Mouse (Mus musculus) adrenal gland, adult 8-10 months (tissue): ENCODE results near the gene Spata22. TPM values are rescaled to one million over a fixed set of nuclear protein-coding genes. Genes with fewer than 3 reads are reported as not detected.
"Not testable (repeated sequence)": the region's sequence is repeated elsewhere in the genome, so short reads cannot be mapped to it uniquely, and the experiment has no call there.

Source experiments
- DNase-seq: peaks from one replicate; pipeline ENCODE4 v3.0.0; 2022
- total RNA-seq, 4 experiments: library from RNA; stranded (reverse); gene quantifications; 2 replicates each; pipeline ENCODE4 v1.2.4; 2022

Gene Spata22
- under 1 TPM in 3 of 4 experiments, not detected in 1; 0.38 to 0.67 (median 0.52) TPM for total RNA-seq

DNA sequence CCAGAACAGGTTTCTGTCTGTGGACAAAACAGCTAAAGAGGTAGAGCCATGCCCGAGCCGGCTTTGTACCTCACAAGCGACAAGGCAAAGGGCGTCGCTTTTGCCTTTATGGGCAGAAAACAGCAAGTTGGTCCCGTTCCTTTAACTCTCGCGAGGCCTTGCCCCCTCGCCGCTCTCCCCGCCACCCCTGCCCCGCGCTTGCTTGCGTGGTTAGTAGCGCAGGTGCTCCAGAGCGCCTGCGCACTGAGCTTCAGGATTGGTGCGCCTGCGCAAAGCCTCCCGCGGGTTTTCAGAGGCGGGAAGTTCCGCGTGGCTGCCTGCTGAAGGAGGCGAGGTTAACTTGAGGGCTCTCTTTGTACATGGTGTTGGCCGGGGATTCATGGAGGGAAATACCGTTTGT is at the start of gene Spata22, which contains the start of the genes Aspa and Gm49340:
Spata22 (plus strand) TSS at position 300 of the 400 bp plus-strand sequence.
Aspa (minus strand) TSS at position 155 of the 400 bp plus-strand sequence.
Gm49340 (plus strand) TSS at position 300 of the 400 bp plus-strand sequence.
- DNase-seq = no peak

DNA sequence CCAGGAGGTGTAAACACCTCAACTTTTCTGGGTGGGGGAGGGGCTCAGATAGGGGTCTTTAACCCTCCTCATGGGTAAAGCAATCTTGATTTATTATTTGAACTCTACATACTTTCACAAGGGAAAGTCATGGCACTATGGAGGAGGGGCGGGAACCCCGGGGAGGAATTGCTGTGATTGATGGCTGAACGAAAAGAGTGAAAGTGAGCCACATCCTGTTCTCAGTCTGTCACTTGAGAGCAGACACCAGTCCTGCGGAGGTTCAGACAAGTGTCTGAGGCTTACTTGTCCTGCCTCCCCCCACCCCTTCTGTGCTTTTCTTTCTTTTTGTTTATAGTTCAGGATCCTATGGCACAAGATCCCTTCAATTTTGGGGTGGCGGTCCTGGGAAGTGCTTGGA is 48.8 kb upstream of the Spata22 start:
- no peak for DNase-seq

DNA sequence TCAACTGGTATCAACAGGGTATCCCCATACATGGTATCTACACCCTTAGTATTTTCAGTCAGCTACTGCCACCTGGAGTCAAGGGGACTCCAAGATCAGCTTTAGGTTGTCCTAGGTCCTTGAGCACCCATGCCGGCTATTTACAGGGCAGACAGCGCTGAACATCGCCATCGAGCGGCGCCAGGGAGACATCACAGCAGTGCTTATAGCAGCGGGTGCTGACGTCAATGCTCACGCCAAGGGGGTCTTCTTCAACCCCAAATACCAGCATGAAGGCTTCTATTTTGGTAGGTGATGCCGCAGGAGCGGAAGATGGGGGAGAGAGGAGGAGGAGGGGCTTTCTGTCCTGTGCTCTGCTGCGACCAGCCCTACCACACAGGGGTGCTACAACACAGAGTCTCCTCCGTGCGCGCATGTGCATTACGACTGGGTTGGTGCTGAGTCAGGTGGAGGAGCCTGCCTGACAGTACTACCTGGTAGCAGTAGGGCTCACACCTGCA is 48.0 kb upstream of the Spata22 start:
- DNase-seq = peak; percentile 11

DNA sequence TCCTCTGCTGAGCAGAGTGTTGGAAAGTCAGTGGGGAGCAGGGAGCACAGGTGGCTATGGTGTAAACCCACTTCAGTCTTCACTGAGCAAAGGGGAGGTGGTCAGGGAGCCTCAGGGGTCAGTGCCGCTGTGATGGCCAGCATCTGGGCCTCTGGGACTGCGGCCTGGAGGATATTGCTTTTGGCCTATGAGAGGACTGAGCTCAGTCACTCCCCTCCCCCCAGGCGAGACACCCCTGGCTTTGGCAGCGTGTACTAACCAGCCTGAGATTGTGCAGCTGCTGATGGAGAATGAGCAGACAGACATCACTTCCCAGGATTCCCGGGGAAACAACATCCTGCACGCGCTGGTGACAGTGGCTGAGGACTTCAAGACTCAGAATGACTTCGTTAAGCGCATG is 46.2 kb upstream of the Spata22 start:
- no peak for DNase-seq

DNA sequence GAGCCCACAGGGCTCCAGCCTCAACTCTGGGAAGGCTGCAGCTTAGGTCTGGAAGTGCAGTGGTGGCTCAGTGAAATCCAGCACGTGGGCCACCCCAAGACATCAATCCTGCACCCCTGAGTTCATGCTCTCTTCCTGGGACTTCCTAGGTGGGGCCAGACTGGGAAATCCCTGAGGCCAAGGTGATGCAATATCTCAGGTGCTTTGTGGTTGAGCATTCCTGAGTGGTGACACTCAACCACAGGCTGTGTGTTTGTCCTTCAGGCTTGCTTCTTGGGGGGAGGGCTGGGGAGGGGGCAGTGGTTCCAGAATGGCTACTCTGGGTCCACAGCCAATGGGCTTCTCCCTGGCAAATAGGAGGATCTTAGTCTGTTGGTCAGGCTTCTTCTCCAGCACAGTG is 45.6 kb upstream of the Spata22 start:
- no peak for DNase-seq

DNA sequence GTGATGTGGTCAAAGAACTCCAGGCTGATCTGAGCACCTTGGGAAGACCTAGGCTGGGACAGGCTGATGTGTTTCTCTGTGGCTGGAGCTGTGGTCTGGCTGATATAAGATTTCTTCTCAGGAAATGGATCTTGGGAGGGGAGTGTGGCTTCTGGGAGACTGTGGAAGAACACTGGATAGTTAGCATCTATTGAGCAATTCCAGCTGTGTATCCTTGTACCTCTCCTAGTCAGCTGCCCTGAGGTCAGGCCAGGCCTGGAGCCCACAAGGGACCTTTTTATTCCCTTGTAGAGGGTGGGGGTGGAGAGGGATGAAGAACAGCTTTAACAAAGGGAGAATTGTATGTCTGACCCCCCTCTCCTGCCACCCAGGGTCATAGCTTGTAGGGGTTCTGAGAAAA is 45.2 kb upstream of the Spata22 start:
- no peak for DNase-seq

DNA sequence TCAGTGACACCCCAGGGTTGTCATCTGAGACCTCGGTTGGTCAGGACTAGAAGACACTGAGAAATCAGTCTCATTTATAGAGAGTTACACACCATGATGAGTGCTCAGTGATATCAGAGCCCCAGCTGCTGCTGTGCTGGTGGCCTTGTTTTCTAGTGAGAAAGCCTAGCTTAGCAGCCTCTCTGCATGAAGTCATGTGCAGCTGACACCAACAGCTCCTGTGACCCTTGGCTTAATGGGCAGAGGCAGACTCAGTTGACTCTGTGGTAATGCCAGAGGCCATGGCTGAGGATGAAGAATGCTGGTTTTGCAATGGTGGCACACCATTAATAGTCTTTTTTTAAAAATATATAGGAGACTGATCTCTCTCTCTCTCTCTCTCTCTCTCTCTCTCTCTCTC is 39.9 kb upstream of the Spata22 start:
- no peak for DNase-seq

DNA sequence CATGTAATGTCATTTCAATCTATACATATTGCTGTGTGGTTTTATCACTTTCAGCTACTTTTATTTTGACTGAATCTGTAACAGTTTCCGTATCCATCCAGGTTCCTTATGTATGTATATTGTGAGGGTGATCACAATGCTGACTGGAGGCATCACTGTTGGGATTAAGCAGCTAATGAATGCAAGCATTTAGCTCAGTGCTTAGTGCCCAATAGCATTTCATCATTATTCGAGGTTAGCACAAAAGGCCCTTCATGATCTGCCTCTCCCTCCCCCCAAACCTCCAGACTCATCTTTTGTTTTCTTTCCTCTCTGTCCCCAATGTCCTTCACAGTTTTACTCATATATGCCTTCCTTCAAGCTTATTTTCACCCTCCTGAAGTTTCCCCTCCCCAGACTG is 26.4 kb upstream of the Spata22 start:
- no peak for DNase-seq

DNA sequence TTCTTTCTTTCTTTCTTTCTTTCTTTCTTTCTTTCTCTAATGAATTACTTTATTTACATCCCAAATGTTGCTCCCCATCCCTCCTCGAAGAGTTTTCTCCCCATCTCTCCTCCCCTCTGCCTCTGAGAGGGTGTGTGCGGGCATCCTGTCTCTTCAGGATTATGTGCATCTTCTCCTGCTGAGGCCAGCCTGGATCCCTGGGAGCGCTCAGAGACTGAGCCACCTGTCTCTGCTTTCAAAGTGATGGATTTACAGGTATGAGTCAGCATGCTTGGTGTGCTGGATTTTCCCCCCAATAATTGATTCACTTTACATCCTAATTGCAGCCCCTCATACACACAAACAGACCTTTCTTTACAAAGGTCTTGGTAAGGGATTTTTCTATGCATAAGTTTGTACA is 13.6 kb upstream of the Spata22 start:
- DNase-seq = no peak

DNA sequence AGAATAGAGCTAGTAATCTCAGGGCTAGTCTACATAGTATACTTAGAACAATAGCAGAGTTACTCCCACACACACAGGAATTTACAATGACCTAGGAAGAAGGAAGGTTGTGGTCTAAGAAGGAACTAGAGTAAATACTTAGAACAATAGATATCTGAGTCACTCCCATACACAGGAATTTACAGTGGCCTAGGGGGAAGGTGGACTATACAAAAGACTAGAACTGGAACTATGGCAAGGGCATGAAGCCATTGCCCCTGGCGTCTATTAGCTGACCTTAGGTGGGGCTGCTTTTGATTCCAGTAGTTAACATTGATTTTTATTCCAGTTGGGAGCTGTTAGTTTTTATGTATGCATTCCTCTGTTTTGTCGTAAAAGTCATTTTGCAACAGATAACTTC is 11.0 kb upstream of the Spata22 start:
- DNase-seq = not testable (repeated sequence)

DNA sequence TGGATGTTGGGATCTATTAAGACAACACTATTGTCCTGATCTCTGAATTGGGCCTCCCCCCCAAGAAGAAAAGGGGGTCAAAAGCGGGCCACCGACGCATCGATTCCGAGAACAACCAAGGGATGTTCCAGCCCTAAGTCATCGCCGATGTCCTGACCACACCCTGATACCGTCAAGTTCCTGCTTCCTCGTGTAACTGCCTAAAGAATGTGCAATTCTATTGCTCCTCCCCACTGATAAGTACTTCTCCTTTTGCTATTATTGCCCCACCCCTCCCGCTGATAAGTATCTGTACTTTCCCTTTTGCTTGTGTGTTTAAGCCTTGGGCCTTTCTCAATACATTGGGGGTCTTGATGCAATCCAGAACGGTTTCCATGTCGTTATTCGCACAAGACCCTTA is 8.5 kb upstream of the Spata22 start:
- not testable (repeated sequence) for DNase-seq

DNA sequence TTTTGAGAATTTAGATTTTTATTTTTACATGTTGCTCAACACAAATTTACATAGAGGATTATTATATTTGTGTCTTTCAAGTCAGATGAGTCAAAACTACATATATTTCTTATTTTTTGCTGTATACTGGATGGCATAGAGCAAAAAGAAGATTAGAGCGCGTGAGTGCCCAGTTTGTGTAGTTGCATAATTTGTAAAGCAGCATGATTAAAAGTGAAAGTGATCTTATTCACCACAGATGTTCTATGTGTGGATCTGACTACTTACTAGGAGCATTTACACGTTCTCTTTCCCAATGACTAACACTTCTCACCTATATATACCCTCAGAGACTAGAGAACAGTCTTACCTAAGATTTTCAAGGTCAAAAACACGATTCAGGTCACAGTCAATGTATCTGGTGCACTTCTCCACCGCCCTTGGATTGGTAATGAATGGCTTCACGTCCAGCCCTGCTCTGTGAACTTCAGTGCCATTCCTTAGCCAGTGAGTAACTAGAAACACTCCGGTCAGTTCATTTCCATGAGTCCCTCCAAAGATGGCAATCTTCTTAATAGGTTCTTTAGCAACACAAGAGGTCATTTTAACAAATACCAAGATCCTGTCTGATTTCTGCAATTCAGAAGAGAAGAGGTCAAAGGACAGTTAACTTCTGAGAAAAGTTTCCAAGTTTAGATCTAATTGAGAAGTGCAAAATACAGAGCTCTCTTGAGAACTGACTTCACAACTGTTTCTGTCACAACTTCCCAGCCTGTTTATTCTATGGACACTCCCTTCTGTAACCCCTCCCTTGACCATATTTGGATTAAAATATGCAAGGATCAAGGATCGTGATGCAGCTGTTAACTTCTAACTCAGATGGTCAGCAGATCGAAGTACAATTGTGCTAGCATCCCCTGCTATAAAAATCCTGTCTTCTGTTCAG is 5.4 kb upstream of the Spata22 start:
- DNase-seq = no peak

DNA sequence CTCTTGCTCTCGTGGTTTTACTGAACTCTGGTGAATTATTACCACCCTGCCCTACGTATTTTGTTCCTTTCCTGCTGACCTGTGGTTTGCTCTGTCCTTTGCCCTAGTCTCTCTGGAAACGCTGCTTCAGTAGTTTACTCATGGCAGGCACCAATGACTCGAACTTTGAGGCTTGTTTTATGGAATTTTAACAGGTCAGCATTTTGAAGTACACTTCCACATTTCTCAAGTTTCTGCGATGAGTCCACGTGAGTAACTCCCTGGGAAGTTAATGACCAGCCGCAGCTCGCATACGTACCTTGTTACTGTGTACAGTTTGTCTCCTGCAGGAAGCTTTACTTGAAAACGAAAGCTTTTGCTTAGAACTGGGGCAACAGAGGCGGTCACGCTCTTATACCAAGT is 3.1 kb upstream of the Spata22 start:
- peak; percentile 13 for DNase-seq

DNA sequence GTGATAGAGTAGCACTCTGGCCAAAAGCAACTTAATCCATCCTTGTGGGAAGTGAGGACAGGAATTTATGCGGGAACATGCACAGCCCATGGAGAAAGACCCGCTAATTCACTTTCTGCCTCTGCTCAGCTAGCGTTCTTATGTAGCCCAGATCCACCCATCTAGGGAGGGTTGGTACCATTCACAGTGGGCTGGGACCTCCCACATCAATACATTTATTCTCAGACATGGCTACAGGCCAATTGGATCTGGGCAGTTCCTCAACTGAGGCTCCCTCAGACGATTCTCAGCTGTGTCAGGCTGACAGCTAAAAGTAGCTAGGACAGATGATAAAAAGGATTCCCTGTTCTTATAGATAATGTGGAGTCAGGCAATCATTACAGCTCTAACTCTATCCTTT is 2.2 kb upstream of the Spata22 start:
- no peak for DNase-seq

DNA sequence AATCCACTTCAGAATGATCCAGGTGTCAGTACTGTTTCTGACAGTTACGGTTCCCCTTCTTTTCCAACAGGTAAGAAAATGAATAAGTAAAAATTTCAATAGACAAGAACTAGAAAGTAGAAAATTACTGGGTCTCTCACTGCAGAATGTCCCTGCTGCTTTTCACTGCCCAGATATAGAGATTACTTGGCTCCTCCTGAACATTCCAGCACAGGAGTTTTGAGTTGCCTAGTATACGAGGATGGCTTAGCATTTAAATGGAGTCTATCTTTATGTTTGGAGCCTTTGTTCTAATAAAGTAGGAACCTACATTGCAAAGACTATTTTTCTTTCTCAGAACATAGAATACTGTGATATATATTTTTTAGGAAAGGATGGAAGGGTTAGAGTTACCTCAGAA is 3.8 kb downstream of the Spata22 start:
- no peak for DNase-seq

DNA sequence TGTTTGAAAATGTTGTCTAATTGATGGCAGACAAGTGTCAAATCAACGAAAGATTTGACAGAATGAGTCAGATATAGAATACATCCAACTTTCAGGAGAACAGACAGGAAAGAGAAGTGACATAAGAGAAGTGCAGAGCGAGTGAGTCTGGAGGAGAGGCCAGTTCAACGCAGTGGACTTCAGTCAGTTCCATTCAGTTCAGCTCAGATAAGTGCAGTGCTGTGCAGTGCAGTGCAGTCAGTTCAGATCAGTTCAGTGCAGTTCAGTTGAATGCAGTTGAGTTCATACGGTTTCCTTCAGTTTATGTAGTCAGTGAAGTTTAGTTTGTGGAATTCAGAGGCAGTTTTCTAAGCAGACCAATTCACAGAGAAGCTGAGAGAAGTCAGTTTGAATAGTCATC is 7.4 kb downstream of the Spata22 start:
- DNase-seq = no peak

DNA sequence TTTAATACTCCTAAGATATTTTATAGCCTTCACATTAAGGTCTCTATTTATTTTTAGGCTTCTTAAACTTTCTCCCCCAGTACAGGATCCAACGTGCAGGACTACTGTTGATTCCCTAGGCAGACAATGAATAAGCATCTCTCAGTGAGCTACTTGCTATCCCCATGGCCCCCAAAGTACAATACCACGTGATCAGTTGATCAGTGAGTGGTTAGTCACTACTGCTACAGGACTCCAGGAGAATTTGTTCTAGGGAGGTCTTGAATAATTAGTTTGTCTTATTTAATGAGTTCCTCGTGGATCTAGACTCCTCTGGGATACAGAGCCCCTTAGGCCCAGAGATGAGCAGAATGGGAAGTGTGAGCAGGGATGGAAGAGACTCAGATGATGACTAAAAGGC is 20.9 kb downstream of the Spata22 start, which contains the start of gene Olfr20:
Olfr20 (plus strand) TSS at position 301 of the 400 bp plus-strand sequence.
- no peak for DNase-seq

DNA sequence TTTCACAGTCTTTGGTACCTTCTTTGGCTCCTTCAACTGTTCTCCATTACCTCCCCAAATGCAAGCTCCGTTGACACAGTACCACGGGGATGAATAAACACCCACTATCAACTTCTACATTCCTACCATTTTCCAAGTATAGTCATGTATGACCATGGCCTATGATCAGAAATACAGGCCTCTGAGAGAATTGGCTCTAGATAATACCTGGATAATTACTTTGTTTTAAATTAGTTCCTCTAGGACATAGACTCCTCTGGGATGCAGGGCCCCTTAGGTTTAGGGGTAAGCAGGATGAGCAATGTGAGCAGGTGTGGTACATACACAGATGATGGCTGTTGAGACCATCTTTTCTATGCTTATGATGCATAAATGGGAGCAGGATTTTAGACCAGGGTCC is 41.4 kb downstream of the Spata22 start, which contains the start of gene Olfr376:
Olfr376 (plus strand) TSS at position 301 of the 400 bp plus-strand sequence.
- no peak for DNase-seq

DNA sequence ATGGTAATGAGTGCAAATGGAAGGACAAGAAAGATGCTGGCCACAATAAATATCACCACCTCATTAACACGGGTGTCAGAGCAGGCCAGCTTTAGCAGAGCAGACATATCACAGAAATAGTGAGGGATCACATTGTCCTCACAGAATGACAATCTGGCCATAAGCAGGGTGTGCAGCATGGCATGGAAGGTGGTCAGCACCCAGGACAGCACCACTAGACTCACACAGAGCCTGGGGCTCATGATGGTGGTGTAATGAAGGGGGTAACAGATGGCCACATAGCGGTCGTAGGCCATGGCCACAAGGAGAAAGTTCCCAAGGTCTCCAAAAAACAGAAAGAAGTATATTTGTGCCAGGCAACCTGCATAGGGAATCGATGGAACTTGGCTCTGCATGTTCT is 65.8 kb downstream of the Spata22 start:
- no peak for DNase-seq
